Mouse (Mus musculus) left cerebral cortex, adult 2 months (tissue): ENCODE measurements around the gene Foxp3. TPM values are rescaled to one million over a fixed set of nuclear protein-coding genes. Genes with fewer than 3 reads are reported as not detected.

ENCODE experiments used
- DNase-seq, 2 experiments: peaks; one replicate each; pipeline ENCODE4 v3.0.0; 2021 to 2022; ENCODE audit warnings: low spot score in 2 of 2, mixed read lengths in 1 of 2; ENCODE audit errors: extremely low spot score in 1 of 2
- H3K27ac ChIP-seq: fragments of 200-600 bp; 2 replicates; pipeline ENCODE4 v1.8.1; 2022
- H3K4me3 ChIP-seq: fragments of 200-600 bp; 2 replicates; pipeline ENCODE4 v1.8.1; 2022
- CTCF ChIP-seq: fragments of 200-600 bp; IDR thresholded peaks from 2 replicates; pipeline ENCODE4 v1.8.1; 2022; ENCODE audit warnings: antibody characterized with exemption, mild to moderate bottlenecking, moderate library complexity
- intact Hi-C: fragments of 180-260 bp; cut with DNase I; formaldehyde crosslinking; loops from one replicate; pipeline ENCODE4 v1.15.1; 2025
- total RNA-seq, 2 experiments: library from RNA; stranded (reverse); gene quantifications; 2 replicates each; pipeline ENCODE4 v1.2.3; 2021

Foxp3 gene
- total RNA-seq, 2 experiments from 2014 or later = not detected

- intact Hi-C loops = loop anchor here (10.0 kb wide), 1 partner anchor 320 kb away; the partner anchor contains the start of gene Clcn5
- no peak overlapping the region for H3K4me3 ChIP-seq
Observed at GRCm38 (mm10) chrX:7635101-7635500, 61.7 kb downstream of the Foxp3 start.

GRCm38 (mm10) chrX:7638401-7639091, 65.1 kb downstream of the Foxp3 start, which contains the start of gene Syp:
Gene Syp (plus strand): TSS chrX:7638471.
- TF ChIP-seq CTCF = no peak
- intact Hi-C loops = loop anchor here (2.0 to 10.0 kb wide), 2 partner anchors 64 to 324 kb away; partner anchors contain the start of genes Clcn5 and Ppp1r3f
- DNase-seq = peak; percentile 87 to 89
- Histone ChIP-seq H3K27ac (peak within 1 kb of the TSS; percentile 89), H3K4me3 (peak within 1 kb of the TSS; percentile 51)

More at GRCm38 (mm10) chrX:7635101-7635500, 61.7 kb downstream of the Foxp3 start:
- no peak; the same call in none of the 2 replicates for TF ChIP-seq CTCF
- H3K27ac ChIP-seq = peak overlapping the region; percentile 76
- DNase-seq = peak in 1 of 2 experiments; percentile 52

- no peak for DNase-seq
- intact Hi-C loops = loop anchor here (2.0 to 10.0 kb wide), 3 partner anchors 32 to 325 kb away; partner anchors contain the start of genes Cacna1f, Ccdc22, Clcn5 and Ppp1r3f
- no peak for TF ChIP-seq CTCF
Observed at GRCm38 (mm10) chrX:7639536-7640325, 66.3 kb downstream of the Foxp3 start.

GRCm38 (mm10) chrX:7640785-7641184, 67.3 kb downstream of the Foxp3 start:
- Histone ChIP-seq H3K4me3 (peak overlapping the region; percentile 34), H3K27ac (no peak overlapping the region)
- no peak for DNase-seq
- TF ChIP-seq CTCF = no peak
- intact Hi-C loops = loop anchor here (5.0 kb wide), 1 partner anchor 33 kb away; the partner anchor contains the start of genes Cacna1f and Ccdc22

More at GRCm38 (mm10) chrX:7639536-7640325, 66.3 kb downstream of the Foxp3 start:
- H3K27ac ChIP-seq = peak overlapping the region; percentile 89
- peak overlapping the region; percentile 51 for H3K4me3 ChIP-seq

Other genes with a start within 250 kb of the Foxp3 start
- gene Usp27x, start 197.8 kb upstream of the Foxp3 start, total RNA-seq = 10 to 100 TPM; 15.1 to 17.8 TPM
- 10 to 100 TPM; 21.9 to 26.8 TPM for gene Ppp1r3f, start 639 bp downstream of the Foxp3 start, total RNA-seq
- 10 to 100 TPM; 30.1 to 31.5 TPM for gene Ccdc22, start 31.9 kb downstream of the Foxp3 start, total RNA-seq
- gene Cacna1f, start 33.4 kb downstream of the Foxp3 start, total RNA-seq = under 1 TPM; 0.19 to 0.27 TPM
- gene Syp, start 64.8 kb downstream of the Foxp3 start, total RNA-seq = 1,000 to 10,000 TPM; 1,746 to 1,868 TPM
- 1 to 10 TPM; 1.1 to 2.4 TPM for gene Prickle3, start 83.6 kb downstream of the Foxp3 start, total RNA-seq
- gene Plp2, start 97.7 kb downstream of the Foxp3 start, total RNA-seq = 1 to 10 TPM; 6.5 to 8.8 TPM
- under 1 TPM; 0.16 to 0.43 TPM for gene Magix, start 107.6 kb downstream of the Foxp3 start, total RNA-seq
- gene Gpkow, start 123.5 kb downstream of the Foxp3 start, total RNA-seq = 10 to 100 TPM; 32.9 to 34.5 TPM
- 10 to 100 TPM; 61.0 to 68.9 TPM for gene Wdr45, start 140.7 kb downstream of the Foxp3 start, total RNA-seq
- not detected for gene Gm45208, start 148.6 kb downstream of the Foxp3 start, total RNA-seq
- 10 to 100 TPM; 88.9 to 92.7 TPM for gene Praf2, start 154.8 kb downstream of the Foxp3 start, total RNA-seq
- 10 to 100 TPM; 26.3 TPM for gene Ccdc120, start 177.3 kb downstream of the Foxp3 start, total RNA-seq
- gene Tfe3, start 188.9 kb downstream of the Foxp3 start, total RNA-seq = 10 to 100 TPM; 30.9 to 35.1 TPM
- 100 to 1,000 TPM; 109 to 113 TPM for gene Gripap1, start 216.1 kb downstream of the Foxp3 start, total RNA-seq
- 1 to 10 TPM; 7.7 to 9.3 TPM for gene Kcnd1, start 248.6 kb downstream of the Foxp3 start, total RNA-seq